Mouse (Mus musculus) limb, embryonic 14.5 days (tissue): ENCODE measurements around the gene Six2. TPM values are rescaled to one million over a fixed set of nuclear protein-coding genes. Genes with fewer than 3 reads are reported as not detected.

Experiments
- ATAC-seq: fragments of 200-750 bp; cut with Nextera tagmentation; 2 replicates; pipeline ENCODE4 v1.8.0; 2017; ENCODE audit warnings: low read depth, moderate number of reproducible peaks, moderate TSS enrichment; ENCODE audit not compliant: low FRiP score
- DNase-seq: peaks from one replicate; pipeline ENCODE4 v3.0.0-alpha.2; 2015; ENCODE audit warnings: low spot score
- H3K27ac ChIP-seq: fragments of 300-500 bp; sonication (generic); replicated peaks from 2 replicates; pipeline ENCODE4 v1.5.1; 2014; ENCODE audit warnings: low read depth, mild to moderate bottlenecking, low read length, moderate library complexity, mixed read lengths
- H3K27me3 ChIP-seq: fragments of 300-500 bp; sonication (generic); 2 replicates; pipeline ENCODE4 v1.6.1; 2014; ENCODE audit warnings: low read length, mixed read lengths; ENCODE audit not compliant: control insufficient read depth, insufficient read depth
- H3K36me3 ChIP-seq: fragments of 300-500 bp; sonication (generic); 2 replicates; pipeline ENCODE4 v1.6.1; 2014; ENCODE audit warnings: mild to moderate bottlenecking, low read length, moderate library complexity, mixed read lengths; ENCODE audit not compliant: control insufficient read depth, insufficient read depth
- H3K4me1 ChIP-seq: fragments of 300-500 bp; sonication (generic); 2 replicates; pipeline ENCODE4 v1.6.1; 2014; ENCODE audit warnings: antibody characterized with exemption, low read length, mixed read lengths; ENCODE audit not compliant: control insufficient read depth, insufficient read depth
- H3K4me2 ChIP-seq: fragments of 300-500 bp; sonication (generic); replicated peaks from 2 replicates; pipeline ENCODE4 v1.6.1; 2014; ENCODE audit warnings: low read depth, mild to moderate bottlenecking, low read length, moderate library complexity; ENCODE audit not compliant: severe bottlenecking
- H3K4me3 ChIP-seq: fragments of 300-500 bp; sonication (generic); replicated peaks from 2 replicates; pipeline ENCODE4 v1.5.1; 2014; ENCODE audit warnings: low read length
- H3K9ac ChIP-seq: fragments of 300-500 bp; sonication (generic); 2 replicates; pipeline ENCODE4 v1.6.1; 2014; ENCODE audit warnings: mild to moderate bottlenecking, low read depth, low read length, moderate library complexity; ENCODE audit not compliant: severe bottlenecking
- H3K9me3 ChIP-seq: fragments of 300-500 bp; sonication (generic); 2 replicates; pipeline ENCODE4 v1.6.1; 2016; ENCODE audit warnings: low read length; ENCODE audit not compliant: control insufficient read depth
- POLR2A ChIP-seq: fragments of 200-500 bp; IDR thresholded peaks from 2 replicates; pipeline ENCODE4 v1.8.0; 2012; ENCODE audit warnings: inconsistent platforms, mild to moderate bottlenecking, moderate library complexity, borderline replicate concordance; ENCODE audit not compliant: insufficient read depth, insufficient read length; ENCODE audit errors: extremely low read depth
- WGBS: fragments of 180-500 bp; shearing (Covaris S2); extraction: QIAGEN DNeasy Blood & Tissue Kit; methylation state at CpG from one replicate; pipeline ENCODE4 v1.1.7; 2014; 5-methylcytosine and 5-hydroxymethylcytosine counted together
- polyA plus RNA-seq, 2 experiments: library from polyadenylated mRNA; depleted of rRNA in 1 of 2; stranded (reverse) in 1 of 2; unstranded in 1 of 2; fragments of >200 nt; fragmentation: Nextera tagmentation in 1 of 2; extraction: Ambion mirVana in 1 of 2; gene quantifications; 2 replicates each; pipeline versions ENCODE4 v1.2.1 to v1.2.3; 2012 to 2014

The Six2 gene
- polyA plus RNA-seq, 2 experiments, result 7.7 to 30.0 TPM

DNA sequence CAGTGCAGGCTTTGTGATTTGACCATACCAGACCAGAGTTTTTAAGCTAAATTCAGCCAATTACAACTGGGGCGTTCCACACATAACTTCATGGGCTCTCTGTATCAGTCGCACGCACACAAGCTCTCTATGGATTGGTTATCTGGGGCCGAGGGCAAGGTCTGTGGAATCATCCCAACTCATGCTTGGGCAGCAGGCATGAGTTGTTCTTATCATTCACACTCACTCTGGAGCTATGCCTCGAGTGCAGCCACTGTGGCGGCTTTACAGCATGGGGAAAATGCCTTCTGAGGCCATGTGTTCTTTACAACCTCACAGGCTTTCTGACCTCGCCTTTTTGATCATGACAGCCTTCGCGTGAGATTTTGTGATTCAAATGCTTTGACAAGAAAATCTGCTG lies 37.9 kb upstream of the Six2 start:
- no peak overlapping the region for H3K4me2 ChIP-seq
- H3K36me3 ChIP-seq, result no peaks in the 10 kb centered on the region
- no peak overlapping the region for H3K9ac ChIP-seq
- WGBS, result 79% methylated on average over 9 of the region's 9 CpGs
- ATAC-seq, result no peak
- no peak for DNase-seq
- no peak overlapping the region for H3K4me3 ChIP-seq
- H3K9me3 ChIP-seq, result no peaks in the 10 kb centered on the region
- no peaks in the 10 kb centered on the region for H3K27me3 ChIP-seq
- H3K27ac ChIP-seq, result no peak overlapping the region
- TF ChIP-seq POLR2A, result no peak
- H3K4me1 ChIP-seq, result no peaks in the 10 kb centered on the region

DNA sequence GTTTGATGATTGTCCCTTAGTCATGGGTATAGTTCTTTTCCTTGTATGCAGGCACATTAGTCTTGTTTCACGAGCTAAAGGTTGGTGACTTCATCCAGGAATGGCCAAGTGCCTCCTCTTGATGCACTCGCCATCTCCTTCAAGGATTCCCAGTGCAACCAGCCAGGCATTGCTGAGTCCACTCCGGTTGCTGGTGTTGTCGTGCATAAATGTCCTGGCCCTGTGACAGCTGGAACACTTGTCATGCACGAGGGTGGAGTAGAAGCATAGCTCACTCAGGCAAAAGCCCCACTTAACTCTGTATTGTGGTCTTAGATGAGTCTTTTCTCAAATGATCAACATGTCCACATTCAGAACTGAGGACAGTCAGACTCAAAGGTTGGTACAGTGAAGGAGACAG lies 35.1 kb upstream of the Six2 start:
- Histone ChIP-seq H3K4me1 (no peaks in the 10 kb centered on the region), H3K4me3 (no peak overlapping the region), H3K27me3 (no peaks in the 10 kb centered on the region), H3K9me3 (no peaks in the 10 kb centered on the region), H3K36me3 (no peaks in the 10 kb centered on the region), H3K9ac (no peak overlapping the region), H3K4me2 (no peak overlapping the region), H3K27ac (no peak overlapping the region)
- TF ChIP-seq POLR2A, result no peak
- DNase-seq, result no peak
- no peak for ATAC-seq
- 82% methylated on average over 5 of the region's 5 CpGs for WGBS

DNA sequence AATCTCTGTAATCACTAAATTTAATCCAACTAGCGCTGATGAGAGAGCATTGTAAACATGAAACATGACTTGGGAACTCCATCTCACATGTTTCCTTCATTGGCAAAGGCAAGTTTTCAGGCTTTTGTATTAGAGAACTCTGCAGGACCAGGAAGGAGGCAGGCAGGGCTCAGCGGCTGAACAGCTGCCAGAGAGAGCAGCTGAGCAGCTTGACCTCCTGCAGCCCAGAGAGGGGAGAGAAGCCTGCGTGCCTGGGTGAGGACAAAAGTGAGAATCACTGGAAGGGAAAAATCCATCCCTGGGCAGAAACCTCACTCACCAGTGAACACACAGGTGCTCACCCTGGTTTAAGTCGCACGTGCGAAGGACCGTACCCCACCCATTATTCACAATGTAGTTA lies 29.2 kb upstream of the Six2 start:
- no peak for TF ChIP-seq POLR2A
- Histone ChIP-seq H3K4me2 (no peak overlapping the region), H3K4me1 (peaks cover 9% of the 10 kb centered on the region), H3K27ac (no peak overlapping the region), H3K36me3 (no peaks in the 10 kb centered on the region), H3K9me3 (no peaks in the 10 kb centered on the region), H3K27me3 (no peaks in the 10 kb centered on the region), H3K9ac (no peak overlapping the region), H3K4me3 (no peak overlapping the region)
- ATAC-seq, result no peak
- peak; percentile 55 for DNase-seq
- WGBS, result 43% methylated on average over 7 of the region's 7 CpGs

DNA sequence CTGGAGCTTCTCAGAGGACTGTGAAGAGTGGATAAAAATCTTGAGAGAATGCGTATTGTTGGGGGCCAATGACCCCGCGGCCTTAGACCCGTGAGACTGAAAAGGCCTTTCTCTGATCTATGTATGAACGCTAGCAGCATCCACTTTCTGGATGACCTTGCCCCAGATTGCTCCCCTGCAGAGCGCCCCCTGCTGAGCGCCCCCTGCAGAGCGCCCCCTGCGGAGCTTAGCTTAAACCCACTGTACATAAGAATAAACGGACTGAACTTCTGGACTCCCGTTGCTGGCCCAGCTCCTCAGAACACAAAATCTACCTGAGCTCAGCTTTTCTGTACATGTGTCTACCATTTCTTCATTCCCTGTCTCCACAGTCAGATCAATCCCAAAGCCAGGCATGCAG lies 27.7 kb upstream of the Six2 start:
- Histone ChIP-seq H3K9ac (no peak overlapping the region), H3K4me1 (peaks cover 9% of the 10 kb centered on the region), H3K27me3 (no peaks in the 10 kb centered on the region), H3K36me3 (no peaks in the 10 kb centered on the region), H3K27ac (no peak overlapping the region), H3K4me2 (no peak overlapping the region), H3K4me3 (no peak overlapping the region), H3K9me3 (no peaks in the 10 kb centered on the region)
- no peak for TF ChIP-seq POLR2A
- DNase-seq, result no peak
- no peak for ATAC-seq
- WGBS, result 79% methylated on average over 11 of the region's 11 CpGs

DNA sequence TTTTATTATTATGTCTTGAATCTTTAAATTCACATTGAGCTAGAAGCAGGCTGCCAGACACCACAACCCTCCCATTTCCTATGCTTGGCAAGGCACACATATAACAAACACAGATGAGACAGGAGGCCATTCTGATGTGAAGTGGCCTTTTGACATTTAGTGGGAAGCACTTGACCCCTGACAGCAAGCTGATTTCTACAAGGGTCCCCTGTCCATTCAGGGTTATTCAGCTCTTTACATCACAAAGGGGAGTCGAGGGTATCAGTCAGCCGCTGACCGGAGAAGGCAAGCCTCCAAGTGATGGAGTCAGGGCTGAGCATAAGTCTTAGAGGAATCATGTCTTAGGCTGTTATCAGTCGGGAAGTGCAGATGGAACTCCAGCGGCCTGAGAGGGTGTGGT lies 26.3 kb upstream of the Six2 start:
- no peak overlapping the region for H3K27ac ChIP-seq
- no peak overlapping the region for H3K4me2 ChIP-seq
- no peak for TF ChIP-seq POLR2A
- H3K9ac ChIP-seq, result no peak overlapping the region
- H3K36me3 ChIP-seq, result no peaks in the 10 kb centered on the region
- H3K4me1 ChIP-seq, result peaks cover 9% of the 10 kb centered on the region
- H3K9me3 ChIP-seq, result no peaks in the 10 kb centered on the region
- DNase-seq, result no peak
- H3K27me3 ChIP-seq, result no peaks in the 10 kb centered on the region
- 82% methylated on average over 5 of the region's 5 CpGs for WGBS
- ATAC-seq, result no peak
- no peak overlapping the region for H3K4me3 ChIP-seq

DNA sequence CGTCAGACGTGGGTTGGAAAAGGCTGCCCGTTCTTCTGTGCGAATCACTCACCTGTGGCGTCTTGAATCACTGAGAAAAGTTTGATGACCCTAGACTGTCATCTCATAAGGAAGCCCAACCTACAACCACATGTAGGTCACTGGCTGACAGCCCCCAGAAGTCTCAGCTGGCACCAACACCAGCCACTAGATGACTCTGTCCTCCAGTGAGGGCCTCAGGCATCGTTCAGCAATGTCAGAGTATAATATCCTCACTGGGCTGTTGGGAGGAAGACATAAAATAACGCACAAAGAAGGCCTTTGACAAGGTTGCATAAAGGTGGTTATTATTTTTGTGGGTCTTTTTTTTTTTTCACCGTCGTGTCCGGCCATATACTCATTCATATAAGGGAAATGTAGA lies 24.8 kb upstream of the Six2 start:
- Histone ChIP-seq H3K4me3 (no peak overlapping the region), H3K4me2 (no peak overlapping the region), H3K27ac (no peak overlapping the region), H3K27me3 (no peaks in the 10 kb centered on the region), H3K36me3 (no peaks in the 10 kb centered on the region), H3K4me1 (peaks cover 7% of the 10 kb centered on the region), H3K9me3 (no peaks in the 10 kb centered on the region), H3K9ac (no peak overlapping the region)
- no peak for TF ChIP-seq POLR2A
- WGBS, result 74% methylated on average over 10 of the region's 10 CpGs
- DNase-seq, result no peak
- no peak for ATAC-seq
